28 mouse cellular contexts compared by ENCODE assay signal in the genomic region with DNA sequence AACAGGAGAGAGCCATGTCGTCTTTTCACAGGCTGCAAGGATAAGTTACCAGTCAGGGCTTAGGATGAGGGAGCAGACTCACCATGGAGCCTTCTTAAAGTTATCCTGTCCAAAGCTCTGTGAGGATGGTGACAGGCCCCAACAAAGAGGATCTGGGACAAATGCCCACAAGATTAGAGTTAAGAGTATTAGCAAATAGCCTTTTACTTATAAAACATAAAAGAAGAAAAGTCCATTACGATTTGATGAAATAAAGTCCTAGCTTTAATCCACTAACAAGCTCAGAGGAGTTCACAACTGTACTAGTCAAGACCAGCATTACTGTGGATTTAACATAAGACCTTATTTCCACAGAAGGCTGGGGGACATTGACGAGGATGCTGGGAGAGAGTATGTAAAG.
"Had no signal": no experiment of that assay in that cellular context is flagged by ENCODE, and none has a peak within 500 bp of the region (broad histone marks: within the 10 kb centered on the region; RNA-seq: fewer than 3 reads in every experiment).

No protein-coding gene starts in this region.

- H3K4me3 ChIP-seq: embryonic facial prominence, embryonic 10.5 days; embryonic facial prominence, embryonic 12.5 days; embryonic facial prominence, embryonic 13.5 days; embryonic facial prominence, embryonic 15.5 days; erythroblast, embryonic 14.5 days; forebrain, embryonic 10.5 days; forebrain, embryonic 12.5 days; forebrain, embryonic 15.5 days; gastrocnemius, adult 2 months; heart, adult 2 months had no signal

- H3K36me3 ChIP-seq: embryonic facial prominence, embryonic 10.5 days; embryonic facial prominence, embryonic 12.5 days; embryonic facial prominence, embryonic 13.5 days; embryonic facial prominence, embryonic 15.5 days; forebrain, embryonic 10.5 days; forebrain, embryonic 12.5 days; forebrain, embryonic 15.5 days had no signal

- H3K4me2 ChIP-seq: embryonic facial prominence, embryonic 12.5 days; embryonic facial prominence, embryonic 13.5 days; embryonic facial prominence, embryonic 15.5 days; forebrain, embryonic 12.5 days; forebrain, embryonic 15.5 days had no signal

- H3K9me3 ChIP-seq: embryonic facial prominence, embryonic 10.5 days; embryonic facial prominence, embryonic 12.5 days; embryonic facial prominence, embryonic 13.5 days; embryonic facial prominence, embryonic 15.5 days; forebrain, embryonic 10.5 days; forebrain, embryonic 12.5 days; forebrain, embryonic 15.5 days had no signal

- H3K9ac ChIP-seq: embryonic facial prominence, embryonic 12.5 days; embryonic facial prominence, embryonic 13.5 days; embryonic facial prominence, embryonic 15.5 days; forebrain, embryonic 12.5 days; forebrain, embryonic 15.5 days; forebrain, postnatal 0 days had no signal

- ATAC-seq: forebrain, embryonic 14.5 days; forebrain, embryonic 15.5 days; forebrain, embryonic 16.5 days; forebrain, postnatal 0 days had no signal

- H3K4me1 ChIP-seq: embryonic facial prominence, embryonic 15.5 days; forebrain, embryonic 15.5 days had no signal

- H3K27me3 ChIP-seq: embryonic facial prominence, embryonic 12.5 days; embryonic facial prominence, embryonic 13.5 days; embryonic facial prominence, embryonic 15.5 days; forebrain, embryonic 12.5 days; forebrain, embryonic 15.5 days had no signal

- DNase-seq: cerebellum, adult 2 months; cerebellum, adult 8-10 months; cerebellum, adult 9-10 months; cerebellum, adult 9-11 months; cerebellum, postnatal 10 days; cerebellum, postnatal 14 days; cerebellum, postnatal 25 days; cerebellum, postnatal 36 days; embryo, embryonic 11 days; forebrain, postnatal 0 days; gastrocnemius, adult 2 months; gastrocnemius, postnatal 10 days; gastrocnemius, postnatal 14 days; gastrocnemius, postnatal 25 days; gastrocnemius, postnatal 36 days; heart, adult 11 months; heart, adult 18-20 months; heart, adult 2 months had no signal

- H3K27ac ChIP-seq: embryonic facial prominence, embryonic 10.5 days; embryonic facial prominence, embryonic 12.5 days; embryonic facial prominence, embryonic 13.5 days; embryonic facial prominence, embryonic 15.5 days; forebrain, embryonic 10.5 days; forebrain, embryonic 12.5 days; forebrain, embryonic 15.5 days; gastrocnemius, adult 2 months; heart, adult 2 months had no signal
